Mouse (Mus musculus): Measurements from ENCODE around the gene Rbm46. TPM values are rescaled to one million over a fixed set of nuclear protein-coding genes. Genes with fewer than 3 reads are reported as not detected.

Gene Rbm46
- polyA plus RNA-seq (2012; ENCODE audit: low replicate concordance): not detected in 2 replicates

DNA sequence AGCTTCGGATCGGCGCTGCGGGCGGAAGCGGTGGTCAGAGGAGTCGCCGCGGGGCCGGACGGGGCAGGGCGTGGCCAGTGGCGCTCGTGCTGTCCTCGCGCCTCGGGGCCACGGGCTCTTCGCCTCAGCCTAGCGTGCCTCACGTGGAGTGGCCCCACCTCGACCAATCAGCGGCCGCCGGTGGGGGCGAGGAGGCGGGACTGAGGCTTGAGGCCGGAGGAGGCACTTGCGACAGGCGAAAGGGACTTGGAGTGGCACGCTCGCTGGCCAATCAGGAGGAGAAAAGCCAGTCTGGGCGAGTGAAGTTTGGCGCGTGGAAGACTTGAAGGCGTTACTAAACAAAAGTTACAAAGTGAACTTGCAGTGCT lies at the start of gene Rbm46:
Gene Rbm46, minus strand, starts transcription at position 112 of the 368 bp plus-strand sequence.

DNA sequence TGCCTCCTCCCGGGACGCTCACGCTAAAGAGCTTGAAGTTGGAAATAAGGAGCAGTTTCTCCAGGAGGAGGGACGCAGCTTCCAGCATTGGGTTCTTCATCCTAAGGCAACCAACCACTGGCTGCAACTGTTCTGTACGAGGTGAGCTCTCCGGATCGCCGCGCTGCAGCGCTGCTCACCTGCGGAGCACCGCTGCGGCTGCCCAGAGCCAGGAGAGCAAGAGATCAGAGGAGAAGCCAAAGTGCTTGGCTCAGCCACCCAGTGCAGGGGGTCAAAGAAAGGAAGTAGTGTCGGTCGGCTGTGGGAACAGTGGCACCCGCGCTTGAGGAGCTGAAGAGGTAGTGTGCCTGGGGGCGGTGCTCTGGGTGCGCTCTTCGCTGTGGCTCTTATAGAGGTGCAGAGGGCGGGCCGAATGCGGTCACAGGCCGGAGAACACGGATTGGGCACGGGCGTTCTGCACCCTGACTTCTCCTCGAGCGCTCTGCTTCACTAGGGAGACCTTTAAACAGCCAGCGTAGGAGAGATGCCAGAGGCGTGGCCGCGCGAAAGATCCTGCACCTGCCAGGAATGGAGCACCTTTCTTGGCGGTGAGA lies 27.4 kb upstream of the Rbm46 start, which contains the start of gene Lrat:
Gene Lrat, minus strand, starts transcription at position 361 of the 593 bp plus-strand sequence.

Other genes with a start within 250 kb of the Rbm46 start
- gene Lrat, start 27.5 kb upstream of the Rbm46 start, polyA plus RNA-seq (2012; ENCODE audit: low replicate concordance): not detected in 2 replicates
- gene Fgg, start 131.2 kb upstream of the Rbm46 start, polyA plus RNA-seq (2012; ENCODE audit: low replicate concordance): not detected in 2 replicates
- not detected in 2 replicates for gene Fga, start 149.6 kb upstream of the Rbm46 start, polyA plus RNA-seq (2012; ENCODE audit: low replicate concordance)
- gene Fgb, start 173.4 kb upstream of the Rbm46 start, polyA plus RNA-seq (2012; ENCODE audit: low replicate concordance): not detected in 2 replicates
- 4.4 and 6.3 TPM in 2 replicates for gene Plrg1, start 179.0 kb upstream of the Rbm46 start, polyA plus RNA-seq (2012; ENCODE audit: low replicate concordance)